Mouse (Mus musculus) kidney, embryonic 16.5 days (tissue): ENCODE measurements around the gene Bckdk. TPM values are rescaled to one million over a fixed set of nuclear protein-coding genes. Genes with fewer than 3 reads are reported as not detected.

Source experiments
- ATAC-seq: fragments of 200-750 bp; cut with Nextera tagmentation; 2 replicates; pipeline ENCODE4 v1.8.0; 2017; ENCODE audit warnings: moderate TSS enrichment; ENCODE audit not compliant: low FRiP score, low TSS enrichment
- H3K27ac ChIP-seq: fragments of 300-500 bp; sonication (generic); 2 replicates; pipeline ENCODE4 v1.5.1; 2014; ENCODE audit warnings: low read length
- H3K27me3 ChIP-seq: fragments of 300-500 bp; sonication (generic); 2 replicates; pipeline ENCODE4 v1.6.1; 2014; ENCODE audit warnings: low read length, control low read depth, mixed read lengths; ENCODE audit not compliant: insufficient read depth
- H3K36me3 ChIP-seq: fragments of 300-500 bp; sonication (generic); 2 replicates; pipeline ENCODE4 v1.6.1; 2014; ENCODE audit warnings: low read length, control low read depth, mixed read lengths; ENCODE audit not compliant: insufficient read depth
- H3K4me1 ChIP-seq: fragments of 300-500 bp; sonication (generic); 2 replicates; pipeline ENCODE4 v1.6.1; 2014; ENCODE audit warnings: low read length, control low read depth, mixed read lengths; ENCODE audit not compliant: insufficient read depth
- H3K4me2 ChIP-seq: fragments of 300-500 bp; sonication (generic); replicated peaks from 2 replicates; pipeline ENCODE4 v1.6.1; 2014; ENCODE audit warnings: low read depth, low read length
- H3K4me3 ChIP-seq: fragments of 300-500 bp; sonication (generic); 2 replicates; pipeline ENCODE4 v1.5.1; 2014; ENCODE audit warnings: mild to moderate bottlenecking, low read length
- H3K9ac ChIP-seq: fragments of 300-500 bp; sonication (generic); replicated peaks from 2 replicates; pipeline ENCODE4 v1.6.1; 2014; ENCODE audit warnings: low read length
- H3K9me3 ChIP-seq: fragments of 300-500 bp; sonication (generic); 2 replicates; pipeline ENCODE4 v1.6.1; 2016; ENCODE audit warnings: low read length, control low read depth
- WGBS: fragments of 180-500 bp; shearing (Covaris S2); extraction: QIAGEN DNeasy Blood & Tissue Kit; methylation state at CpG from one replicate; pipeline ENCODE4 v1.1.7; 2014; 5-methylcytosine and 5-hydroxymethylcytosine counted together
- polyA plus RNA-seq: library from polyadenylated mRNA; unstranded; fragments of >200 nt; fragmentation: Nextera tagmentation; extraction: Ambion mirVana; gene quantifications from 2 replicates; pipeline ENCODE4 v1.2.1, GENCODE M21; 2015

Gene Bckdk
- polyA plus RNA-seq, 1 experiment from 2014 or later = 156 TPM

DNA sequence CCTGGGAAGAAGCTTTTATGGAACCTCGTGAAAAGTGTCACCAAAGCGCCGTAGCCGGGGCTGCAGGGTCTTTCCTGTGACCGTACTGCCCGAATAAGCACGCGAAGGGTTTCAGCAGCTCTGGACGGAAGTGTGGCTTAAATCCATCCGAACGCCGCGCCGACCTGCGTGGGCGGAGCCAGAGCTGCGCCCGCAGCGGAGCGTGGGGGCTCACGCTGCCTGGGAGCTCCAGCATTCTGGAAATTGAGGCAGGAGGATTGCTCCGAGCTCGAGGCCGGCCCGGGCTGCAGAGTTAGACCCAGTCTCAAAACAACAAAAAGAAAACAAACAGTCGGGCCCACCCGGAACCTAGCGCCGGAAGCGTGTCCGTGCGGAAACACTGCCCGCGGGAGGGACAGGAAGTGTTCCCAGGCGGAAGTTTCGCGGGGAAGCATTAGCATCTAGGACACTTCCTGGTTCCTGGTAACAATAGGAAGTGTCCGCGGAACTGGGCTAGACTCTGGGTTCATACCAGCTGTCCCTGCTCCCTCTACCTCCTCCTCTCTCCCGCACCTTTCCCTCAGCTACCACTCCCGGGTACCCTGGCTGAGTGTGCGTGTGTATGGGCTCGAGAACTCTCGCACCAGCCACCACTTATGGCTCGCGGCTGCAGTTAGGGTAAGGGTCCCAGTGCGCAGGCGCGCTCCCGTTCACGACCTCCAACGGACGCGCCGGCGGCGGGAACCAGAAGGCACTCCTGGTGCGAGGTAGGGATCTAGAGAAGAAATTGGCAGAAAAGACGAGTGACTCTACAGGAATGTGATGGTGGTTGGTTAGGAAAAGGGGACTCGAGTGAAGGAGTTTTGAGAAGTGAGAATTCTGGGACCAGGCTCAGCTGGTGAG lies 27.2 kb upstream of the Bckdk start, which contains the start of gene Zfp668:
Gene Zfp668, minus strand, starts transcription at position 362 of the 882 bp plus-strand sequence.
- H3K9me3 ChIP-seq = no peaks in the 10 kb centered on the region
- ATAC-seq = peak; percentile 76
- H3K36me3 ChIP-seq = peaks cover 39% of the 10 kb centered on the region
- H3K4me2 ChIP-seq = peak within 1 kb of the TSS; percentile 85
- H3K27me3 ChIP-seq = no peaks in the 10 kb centered on the region
- H3K27ac ChIP-seq = peak within 1 kb of the TSS; percentile 99
- H3K4me1 ChIP-seq = peaks cover 26% of the 10 kb centered on the region
- H3K9ac ChIP-seq = peak within 1 kb of the TSS; percentile 91
- peak within 1 kb of the TSS; percentile 93 for H3K4me3 ChIP-seq
- WGBS = under 1% methylated on average over 60 of the region's 60 CpGs

DNA sequence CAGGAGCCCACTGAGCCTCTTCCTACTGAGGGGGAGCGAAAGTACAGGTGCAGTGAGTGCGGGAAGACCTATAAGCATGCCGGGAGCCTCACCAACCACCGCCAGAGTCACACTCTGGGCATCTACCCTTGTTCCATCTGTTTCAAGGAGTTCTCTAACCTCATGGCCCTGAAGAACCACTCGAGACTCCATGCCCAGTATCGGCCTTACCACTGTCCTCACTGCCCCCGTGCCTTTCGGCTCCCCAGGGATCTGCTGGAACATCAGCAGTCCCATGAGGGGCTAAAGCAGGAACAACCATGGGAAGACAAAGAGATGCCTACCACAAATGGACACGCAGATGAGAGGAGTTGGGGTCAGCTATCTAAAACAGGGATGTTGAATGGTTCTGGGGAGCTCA lies 24.6 kb upstream of the Bckdk start:
- H3K4me3 ChIP-seq = no peak overlapping the region
- no peak for ATAC-seq
- no peak overlapping the region for H3K27ac ChIP-seq
- H3K9me3 ChIP-seq = no peaks in the 10 kb centered on the region
- peaks cover 65% of the 10 kb centered on the region for H3K36me3 ChIP-seq
- H3K4me2 ChIP-seq = no peak overlapping the region
- 95% methylated on average over 9 of the region's 9 CpGs for WGBS
- no peak overlapping the region for H3K9ac ChIP-seq
- no peaks in the 10 kb centered on the region for H3K27me3 ChIP-seq
- peaks cover 19% of the 10 kb centered on the region for H3K4me1 ChIP-seq

DNA sequence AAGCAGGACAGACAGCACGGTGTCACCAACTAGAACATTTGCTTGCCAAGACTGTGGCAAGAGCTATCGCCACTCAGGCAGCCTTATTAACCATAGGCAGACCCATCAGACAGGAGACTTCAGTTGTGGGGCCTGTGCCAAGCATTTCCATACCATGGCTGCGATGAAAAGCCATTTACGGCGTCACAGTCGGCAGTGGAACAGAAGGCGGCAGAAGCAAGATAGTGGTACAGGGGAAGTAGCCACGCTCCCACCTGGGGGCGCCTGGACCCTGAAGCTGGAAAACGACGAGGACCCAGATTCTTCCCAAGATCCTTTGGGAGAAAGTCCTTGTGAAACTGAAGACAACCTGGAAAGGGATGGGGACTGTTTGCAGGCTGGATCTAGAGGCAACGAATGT lies 23.5 kb upstream of the Bckdk start:
- WGBS = 85% methylated on average over 12 of the region's 12 CpGs
- H3K4me2 ChIP-seq = no peak overlapping the region
- no peak for ATAC-seq
- no peak overlapping the region for H3K4me3 ChIP-seq
- H3K9ac ChIP-seq = no peak overlapping the region
- no peaks in the 10 kb centered on the region for H3K9me3 ChIP-seq
- H3K27ac ChIP-seq = no peak overlapping the region
- H3K27me3 ChIP-seq = no peaks in the 10 kb centered on the region
- H3K4me1 ChIP-seq = peaks cover 15% of the 10 kb centered on the region
- peaks cover 72% of the 10 kb centered on the region for H3K36me3 ChIP-seq

DNA sequence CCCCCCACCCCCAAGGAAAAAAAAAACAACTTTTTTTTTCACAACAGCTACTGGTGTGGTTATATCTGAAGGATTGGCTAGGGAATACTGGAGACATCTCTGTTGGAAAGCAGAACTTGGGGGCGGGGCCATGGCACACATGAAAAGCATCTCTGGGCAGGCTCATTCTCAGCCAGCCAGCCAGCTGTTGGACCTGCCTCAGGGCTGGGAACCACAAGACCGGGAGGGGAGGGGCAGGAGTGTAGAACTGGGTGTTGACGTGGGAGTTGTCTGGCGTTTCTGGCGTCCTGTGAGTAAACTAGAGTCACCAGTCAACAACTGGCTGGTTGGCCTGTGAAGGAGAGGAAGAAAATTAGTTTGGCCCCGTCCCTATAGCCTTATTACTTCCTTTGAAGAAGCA lies 17.9 kb upstream of the Bckdk start:
- no peak overlapping the region for H3K4me3 ChIP-seq
- no peak overlapping the region for H3K4me2 ChIP-seq
- 51% methylated on average over 6 of the region's 6 CpGs for WGBS
- H3K27me3 ChIP-seq = no peaks in the 10 kb centered on the region
- no peak for ATAC-seq
- no peak overlapping the region for H3K9ac ChIP-seq
- H3K9me3 ChIP-seq = no peaks in the 10 kb centered on the region
- H3K4me1 ChIP-seq = peaks cover 6% of the 10 kb centered on the region
- peaks cover 69% of the 10 kb centered on the region for H3K36me3 ChIP-seq
- H3K27ac ChIP-seq = no peak overlapping the region

DNA sequence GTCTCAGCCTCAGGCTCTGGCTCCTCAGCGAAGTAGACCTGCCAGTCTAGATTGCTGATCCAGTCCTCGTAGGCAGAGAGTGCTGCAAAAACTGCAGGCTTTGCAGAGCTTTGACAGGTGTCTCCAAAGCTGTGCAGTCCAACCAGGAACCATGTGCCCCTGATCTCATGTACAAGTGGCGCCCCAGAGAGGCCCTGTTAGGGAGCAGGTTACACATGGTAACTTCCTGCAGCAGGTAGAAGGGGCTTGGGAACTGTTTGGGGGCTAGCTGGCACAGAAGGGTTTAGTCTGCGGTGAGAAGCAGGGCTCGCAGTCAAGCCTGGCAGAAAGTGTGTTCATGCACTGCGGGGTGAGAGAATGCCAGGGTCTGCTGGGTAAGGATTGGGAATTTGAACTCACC lies 17.3 kb upstream of the Bckdk start:
- Histone ChIP-seq H3K4me2 (no peak overlapping the region), H3K4me1 (peaks cover 6% of the 10 kb centered on the region), H3K4me3 (no peak overlapping the region), H3K36me3 (peaks cover 63% of the 10 kb centered on the region), H3K9ac (no peak overlapping the region), H3K9me3 (no peaks in the 10 kb centered on the region), H3K27ac (no peak overlapping the region), H3K27me3 (no peaks in the 10 kb centered on the region)
- no peak for ATAC-seq
- WGBS = 90% methylated on average over 6 of the region's 6 CpGs

DNA sequence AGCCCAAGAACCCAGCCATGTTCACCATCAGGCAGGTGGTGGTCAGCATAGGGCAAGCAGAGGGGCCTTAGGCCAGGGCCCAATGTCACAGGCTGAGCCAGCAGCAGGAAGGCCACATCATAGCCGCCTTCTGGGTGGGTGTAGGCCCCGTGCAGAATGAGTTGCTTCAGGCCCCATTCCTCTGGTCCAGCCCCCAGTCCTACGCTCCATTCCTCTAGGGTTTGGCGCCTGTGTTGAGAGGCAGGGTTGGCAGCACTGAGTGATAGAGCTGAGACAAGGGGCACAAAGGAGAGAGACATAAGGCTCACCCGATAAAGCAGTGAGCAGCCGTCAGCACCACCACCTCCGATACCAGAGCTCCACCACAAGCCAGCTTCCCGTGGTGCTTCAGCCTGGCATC lies 16.7 kb upstream of the Bckdk start:
- no peak for ATAC-seq
- Histone ChIP-seq H3K9ac (no peak overlapping the region), H3K27ac (no peak overlapping the region), H3K9me3 (no peaks in the 10 kb centered on the region), H3K4me3 (no peak overlapping the region), H3K4me2 (no peak overlapping the region), H3K36me3 (peaks cover 57% of the 10 kb centered on the region), H3K4me1 (peaks cover 6% of the 10 kb centered on the region), H3K27me3 (no peaks in the 10 kb centered on the region)
- 89% methylated on average over 8 of the region's 8 CpGs for WGBS

DNA sequence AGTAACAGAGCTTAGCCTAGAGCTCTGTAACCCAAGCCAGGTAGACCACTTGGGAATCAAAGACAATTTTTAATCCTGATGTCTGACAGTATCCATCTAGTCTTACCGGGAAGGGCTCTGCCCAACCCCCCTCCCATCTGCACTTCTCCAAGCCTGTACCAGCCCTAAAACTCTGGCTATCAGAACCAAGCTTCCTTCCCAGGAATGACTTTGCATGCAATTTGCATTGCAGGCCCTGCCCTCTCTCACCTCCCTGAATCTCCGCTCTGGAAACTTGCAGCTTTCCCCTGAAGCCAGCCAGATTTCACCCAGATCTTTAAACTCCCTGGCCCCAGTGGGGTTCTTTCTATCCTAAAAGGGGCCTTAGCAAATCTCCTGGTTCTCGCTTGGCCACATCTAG lies 16.1 kb upstream of the Bckdk start:
- ATAC-seq = no peak
- peaks cover 6% of the 10 kb centered on the region for H3K4me1 ChIP-seq
- H3K4me2 ChIP-seq = no peak overlapping the region
- H3K27ac ChIP-seq = no peak overlapping the region
- H3K36me3 ChIP-seq = peaks cover 55% of the 10 kb centered on the region
- no peaks in the 10 kb centered on the region for H3K27me3 ChIP-seq
- 80% methylated on average over 3 of the region's 3 CpGs for WGBS
- H3K9ac ChIP-seq = no peak overlapping the region
- no peak overlapping the region for H3K4me3 ChIP-seq
- H3K9me3 ChIP-seq = no peaks in the 10 kb centered on the region

DNA sequence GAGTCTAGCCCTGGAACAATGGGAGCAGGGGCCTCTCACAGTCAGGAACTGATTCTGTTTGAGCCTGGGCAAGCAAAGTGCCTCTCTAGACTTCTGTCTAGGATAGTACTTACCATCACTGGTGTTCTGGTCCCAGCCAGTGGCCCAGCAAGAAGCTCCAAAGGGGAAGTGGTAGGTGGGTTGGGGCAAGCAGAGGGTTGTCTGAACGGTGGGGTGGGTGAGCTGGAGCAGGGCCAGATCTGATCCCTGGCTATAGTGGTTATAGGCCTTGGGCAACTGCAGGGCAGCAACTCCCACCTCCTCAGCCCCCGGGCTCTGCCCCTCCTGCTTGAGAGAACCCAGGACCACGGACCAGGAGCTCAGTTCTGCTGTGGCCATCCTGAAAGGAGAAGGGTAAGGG lies 15.1 kb upstream of the Bckdk start:
- Histone ChIP-seq H3K9ac (no peak overlapping the region), H3K27ac (no peak overlapping the region), H3K9me3 (no peaks in the 10 kb centered on the region), H3K27me3 (no peaks in the 10 kb centered on the region), H3K4me2 (no peak overlapping the region), H3K36me3 (peaks cover 44% of the 10 kb centered on the region), H3K4me1 (peaks cover 3% of the 10 kb centered on the region), H3K4me3 (no peak overlapping the region)
- ATAC-seq = no peak
- 62% methylated on average over 3 of the region's 3 CpGs for WGBS

DNA sequence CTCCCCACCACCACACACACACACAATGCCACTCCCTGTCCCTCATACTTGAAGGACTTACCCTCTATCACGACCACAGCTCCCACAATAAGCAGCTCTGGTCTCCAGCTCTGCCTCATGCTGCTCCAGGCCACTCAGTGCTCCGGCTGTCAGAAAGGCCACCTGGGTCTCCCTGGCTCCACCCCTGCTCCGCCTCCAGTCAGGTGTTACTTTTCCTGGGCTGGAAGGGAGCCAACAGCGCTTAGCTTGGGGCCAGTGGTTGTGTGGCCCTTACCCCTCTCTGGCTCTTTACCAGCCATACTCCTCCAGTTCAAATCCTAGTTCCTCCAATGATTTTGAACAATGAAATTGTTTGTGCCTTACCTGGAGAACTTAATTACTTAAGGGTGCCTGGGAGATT lies 13.1 kb upstream of the Bckdk start, which contains the start of gene Prss53:
Gene Prss53, minus strand, starts transcription at position 173 of the 400 bp plus-strand sequence.
- H3K27ac ChIP-seq = no peak within 1 kb of the TSS
- no peak within 1 kb of the TSS for H3K4me2 ChIP-seq
- H3K36me3 ChIP-seq = peaks cover 30% of the 10 kb centered on the region
- 29% methylated on average over 4 of the region's 4 CpGs for WGBS
- H3K4me3 ChIP-seq = no peak within 1 kb of the TSS
- ATAC-seq = no peak
- no peaks in the 10 kb centered on the region for H3K9me3 ChIP-seq
- H3K4me1 ChIP-seq = peaks cover 11% of the 10 kb centered on the region
- H3K9ac ChIP-seq = no peak within 1 kb of the TSS
- H3K27me3 ChIP-seq = no peaks in the 10 kb centered on the region

DNA sequence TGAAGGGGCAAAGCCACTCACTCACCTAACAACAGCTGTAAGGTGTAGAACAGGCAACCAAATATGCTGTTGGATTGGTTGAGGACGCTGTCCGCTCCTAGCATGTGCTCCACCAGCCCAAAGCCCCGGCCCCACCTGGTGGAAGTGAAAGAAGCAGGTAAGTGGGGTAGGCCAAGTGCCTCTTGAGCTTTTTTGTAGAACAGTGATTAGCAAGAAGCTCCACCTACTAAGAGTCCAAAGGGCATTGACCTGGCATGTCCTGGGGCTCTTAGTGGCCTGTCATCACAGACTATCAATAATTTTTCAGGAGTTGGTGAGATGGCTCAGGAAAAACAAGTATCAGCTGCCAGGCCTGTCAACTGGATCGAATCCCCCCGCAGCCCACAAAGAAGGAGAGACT lies 9.4 kb upstream of the Bckdk start:
- ATAC-seq = no peak
- Histone ChIP-seq H3K36me3 (peaks cover 4% of the 10 kb centered on the region), H3K4me3 (peak overlapping the region; percentile 76), H3K27ac (no peak overlapping the region), H3K9ac (peak overlapping the region; percentile 81), H3K27me3 (no peaks in the 10 kb centered on the region), H3K4me1 (peaks cover 11% of the 10 kb centered on the region), H3K9me3 (no peaks in the 10 kb centered on the region), H3K4me2 (peak overlapping the region; percentile 85)
- WGBS = 61% methylated on average over 5 of the region's 5 CpGs
